Mouse (Mus musculus) lung, adult 2 months (tissue): Measurements from ENCODE around the gene Hrh1.

Source experiments
- CTCF ChIP-seq: fragments of 200-500 bp; IDR thresholded peaks from 2 replicates; pipeline ENCODE4 v1.5.1; 2011; ENCODE audit warnings: mild to moderate bottlenecking, low read length, control low read depth; ENCODE audit not compliant: insufficient read depth
- POLR2A ChIP-seq: fragments of 200-500 bp; IDR thresholded peaks from 2 replicates; pipeline ENCODE4 v1.6.1; 2011; ENCODE audit warnings: low read depth, mild to moderate bottlenecking, control low read depth, low read length, borderline replicate concordance; ENCODE audit errors: extremely low read depth

- TF ChIP-seq CTCF (no peak), POLR2A (no peak)
These were observed 76.3 kb downstream of the Hrh1 start for GRCm38 (mm10) chr6:114474059-114474458.
